Mouse (Mus musculus) spleen, postnatal 14 days (tissue): Measurements from ENCODE around the gene Cryzl2.

Experiments used
- DNase-seq, 2 experiments: peaks; one replicate each; pipeline ENCODE4 v3.0.0; 2021 to 2022; ENCODE audit warnings: low spot score in 2 of 2

Cryzl2 gene

DNA sequence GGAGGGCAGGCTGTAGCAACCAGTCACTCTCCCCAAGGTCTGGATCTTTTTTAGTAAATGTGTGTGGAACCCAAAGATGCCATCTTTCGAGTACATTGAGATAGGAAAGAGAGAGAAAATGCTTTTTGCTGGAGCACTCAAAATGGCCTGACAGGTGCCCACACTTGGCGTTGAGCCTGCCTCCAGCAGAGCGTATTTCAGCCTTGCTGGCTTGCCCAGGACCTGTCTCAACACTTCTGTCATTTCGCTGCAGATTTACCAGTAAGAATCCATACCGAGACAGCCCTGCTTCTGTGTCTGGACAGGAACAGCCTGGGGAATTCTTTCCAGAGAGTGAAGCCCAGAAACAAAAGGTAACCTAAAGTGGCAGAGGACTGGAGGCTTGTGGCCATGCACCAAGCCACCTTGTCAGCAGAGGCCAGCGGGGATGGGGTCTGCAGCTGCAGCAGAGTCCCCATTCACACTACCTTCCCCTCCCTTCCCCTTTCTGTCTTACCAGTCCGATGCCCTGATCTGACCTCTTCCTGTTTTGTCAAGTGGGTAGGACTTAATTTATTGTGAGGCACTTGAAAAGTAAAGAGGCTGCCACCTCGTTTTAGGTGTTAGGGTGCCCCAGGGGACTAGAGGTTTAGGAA, 74.6 kb downstream of the Cryzl2 start:
- DNase-seq = no peak

- no peak for DNase-seq
These were observed 77.2 kb downstream of the Cryzl2 start for GRCm38 (mm10) chr1:157535571-157535970.

GRCm38 (mm10) chr1:157536471-157536870, 78.1 kb downstream of the Cryzl2 start:
- no peak for DNase-seq

- DNase-seq = no peak
These were observed 79.3 kb downstream of the Cryzl2 start for GRCm38 (mm10) chr1:157537636-157538035.
